Mouse (Mus musculus) mouse trophoblast stem cell (cell line): ENCODE measurements around the gene Scg2.

Source experiments
- in situ Hi-C, 2 experiments: fragments of 300-500 bp; cut with MseI, MboI; formaldehyde crosslinking; loops; 2 replicates in 1 of 2; 3 replicates in 1 of 2; pipeline ENCODE4 v1.15.1; 2025

Scg2 gene

DNA sequence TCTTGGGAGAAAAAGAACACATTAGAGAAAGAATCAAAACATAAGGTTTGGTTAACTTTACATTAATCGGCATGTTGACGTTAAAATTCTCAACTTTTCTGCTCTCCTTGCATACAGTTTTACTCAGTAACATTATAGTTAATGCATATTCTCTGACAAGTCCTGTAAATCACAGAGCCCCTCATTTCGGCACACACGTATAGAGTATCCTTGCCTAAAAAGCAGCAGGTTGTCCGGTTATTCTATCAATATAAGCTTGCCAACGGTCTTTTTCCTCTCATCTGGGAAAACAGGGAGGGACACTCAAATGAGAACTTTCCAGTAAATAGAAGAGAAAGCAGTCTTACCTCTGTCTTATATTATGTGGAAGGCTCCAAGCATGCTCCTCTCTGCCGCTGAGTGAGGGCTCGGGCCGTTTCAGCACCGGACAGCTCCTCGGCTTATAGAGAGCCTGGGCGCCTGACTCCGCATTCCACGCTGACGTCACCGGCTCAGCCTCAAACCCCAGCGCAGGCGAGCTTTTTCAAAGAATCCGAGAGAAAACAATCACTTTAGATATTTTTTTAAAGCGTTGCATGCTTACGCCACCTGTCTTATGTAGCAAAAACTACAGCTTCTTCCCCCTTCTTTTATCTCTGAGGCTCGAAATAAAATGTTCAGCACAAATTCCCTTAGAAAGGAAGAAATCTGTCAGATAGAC, at the start of gene Scg2:
TSS of gene Scg2 (minus strand) at position 512 of the 700 bp plus-strand sequence.
- in situ Hi-C loops, result no loop called here

DNA sequence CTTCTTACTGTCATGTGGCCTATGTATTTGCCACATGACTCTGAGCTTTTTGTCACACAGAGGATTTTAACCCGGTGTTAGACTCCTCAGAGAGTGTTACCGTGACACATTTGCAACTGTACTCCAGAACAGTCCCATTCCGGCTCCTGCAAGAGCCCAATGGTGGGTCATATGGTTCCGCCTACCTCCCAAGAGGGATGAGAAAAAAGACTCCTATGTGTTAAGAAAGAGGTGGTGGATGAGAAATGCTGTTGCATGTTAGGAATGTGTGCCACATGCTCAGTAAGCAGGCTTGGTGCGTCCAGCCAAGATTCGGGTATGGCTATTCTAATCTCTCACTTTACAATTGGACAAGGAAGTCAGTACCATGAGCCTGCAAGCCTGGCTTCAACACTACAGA, 45.6 kb upstream of the Scg2 start:
- in situ Hi-C loops, result no loop called here

DNA sequence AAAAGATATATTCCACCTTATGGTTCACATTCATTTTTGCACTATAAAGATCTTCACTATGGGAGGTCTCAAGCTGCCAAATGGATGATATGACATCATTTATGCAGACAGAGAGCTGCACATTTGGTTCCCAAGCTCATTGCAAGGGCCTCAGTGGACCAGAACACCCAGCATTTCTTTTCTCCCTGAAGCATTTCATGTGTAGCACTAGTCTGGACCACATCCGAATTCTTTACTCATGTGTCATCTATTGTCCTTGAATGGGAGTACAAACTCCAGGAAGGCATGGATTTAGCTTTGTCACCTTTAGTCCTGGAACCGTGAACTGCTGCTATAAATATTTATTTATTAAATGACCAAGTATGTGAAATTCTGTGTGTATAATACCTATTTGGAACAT, 30.9 kb upstream of the Scg2 start:
- in situ Hi-C loops, result no loop called here

DNA sequence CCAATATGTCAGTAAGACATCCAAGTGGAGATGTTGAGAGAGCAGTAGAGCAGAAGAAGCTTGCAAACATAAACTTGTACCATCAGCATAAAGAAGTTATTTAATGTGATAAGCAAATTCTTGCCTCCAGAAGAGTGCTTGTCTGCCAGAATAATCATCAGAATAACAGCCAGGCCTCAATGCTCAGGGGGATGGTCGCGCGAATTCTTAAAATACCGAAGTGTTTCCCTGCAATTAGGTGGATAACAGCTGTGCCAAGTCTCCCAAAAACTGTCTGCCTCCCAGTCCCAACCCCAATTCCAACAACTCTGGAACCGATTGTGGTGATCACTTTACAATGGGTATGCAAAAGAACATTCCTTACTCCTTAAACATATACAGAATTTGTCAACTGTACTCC, 30.0 kb upstream of the Scg2 start:
- in situ Hi-C loops, result no loop called here

DNA sequence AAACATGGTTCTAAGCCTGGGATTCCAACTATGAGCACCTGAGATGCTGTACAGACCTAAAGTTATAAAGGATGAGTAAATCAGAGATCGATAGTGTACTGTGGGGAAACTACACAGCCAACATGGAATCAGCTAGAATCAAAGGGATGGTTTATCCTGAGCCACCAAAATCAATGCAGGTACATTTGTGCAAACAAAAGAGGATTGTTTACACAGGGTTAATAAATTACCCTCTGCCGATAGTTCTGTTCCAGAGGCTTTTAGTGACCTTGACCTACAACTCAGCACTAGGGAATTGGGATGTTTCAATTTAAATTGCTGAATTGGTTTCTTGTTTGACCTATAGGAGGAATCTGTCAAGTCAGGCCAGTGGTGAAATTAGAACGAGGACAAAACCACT, 26.7 kb upstream of the Scg2 start:
- in situ Hi-C loops, result no loop called here

DNA sequence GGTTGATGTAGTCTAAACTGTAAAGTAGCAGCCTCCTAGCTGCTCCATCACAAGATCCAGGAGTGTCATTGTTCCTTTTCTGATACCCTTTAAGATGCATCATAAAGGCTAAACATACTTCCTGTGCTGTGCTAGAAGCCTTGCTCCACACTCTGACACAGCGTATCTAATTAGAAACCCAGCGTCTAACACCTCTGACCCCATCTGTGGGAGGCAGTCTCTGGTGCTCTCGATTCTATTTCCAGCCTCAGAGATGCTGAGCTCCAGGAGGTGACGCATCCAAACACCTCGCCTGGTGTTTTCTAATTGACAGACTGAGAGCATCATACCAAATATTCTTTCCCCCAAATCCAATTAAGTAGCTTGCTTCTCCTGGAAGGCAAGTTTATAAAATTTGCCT, 18.6 kb upstream of the Scg2 start:
- in situ Hi-C loops, result no loop called here

DNA sequence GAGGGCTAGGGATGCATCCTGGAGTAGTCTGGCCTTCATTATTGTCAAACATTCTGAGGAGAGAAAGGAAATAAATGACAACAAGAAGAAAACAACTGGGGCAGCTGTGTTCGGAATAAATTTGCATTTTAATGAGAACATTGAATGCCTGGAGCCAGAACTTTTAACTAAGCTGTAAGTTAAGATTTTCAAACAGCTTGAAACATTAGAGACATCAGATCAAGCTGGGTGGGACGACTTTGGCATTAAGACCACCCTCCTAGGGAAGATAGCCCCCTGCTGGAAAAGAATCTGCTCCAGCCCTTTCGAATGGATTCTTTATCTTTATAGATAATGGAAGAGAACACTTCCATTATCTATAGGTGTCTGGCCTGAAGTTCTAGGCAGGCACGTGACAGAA, 14.2 kb upstream of the Scg2 start:
- in situ Hi-C loops, result no loop called here

DNA sequence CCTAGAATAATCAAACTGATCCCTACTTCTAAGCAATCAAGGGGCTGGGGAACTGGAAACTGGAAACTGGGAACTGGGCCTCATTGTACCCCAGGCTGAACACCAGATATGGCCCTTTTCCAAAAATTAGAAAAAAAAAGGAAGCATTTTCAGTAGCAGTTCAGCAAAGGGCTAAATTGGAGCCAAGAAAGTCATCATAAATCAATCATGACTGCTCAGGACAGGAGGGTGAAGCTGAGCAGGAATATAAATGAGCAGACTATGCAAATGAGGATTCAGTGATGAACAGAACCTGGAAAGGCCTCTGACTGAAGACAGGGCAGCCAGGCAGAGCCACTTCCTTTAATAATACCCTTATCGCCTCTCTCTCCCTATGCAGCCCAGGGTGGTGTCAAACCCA, 12.4 kb upstream of the Scg2 start:
- in situ Hi-C loops, result no loop called here

DNA sequence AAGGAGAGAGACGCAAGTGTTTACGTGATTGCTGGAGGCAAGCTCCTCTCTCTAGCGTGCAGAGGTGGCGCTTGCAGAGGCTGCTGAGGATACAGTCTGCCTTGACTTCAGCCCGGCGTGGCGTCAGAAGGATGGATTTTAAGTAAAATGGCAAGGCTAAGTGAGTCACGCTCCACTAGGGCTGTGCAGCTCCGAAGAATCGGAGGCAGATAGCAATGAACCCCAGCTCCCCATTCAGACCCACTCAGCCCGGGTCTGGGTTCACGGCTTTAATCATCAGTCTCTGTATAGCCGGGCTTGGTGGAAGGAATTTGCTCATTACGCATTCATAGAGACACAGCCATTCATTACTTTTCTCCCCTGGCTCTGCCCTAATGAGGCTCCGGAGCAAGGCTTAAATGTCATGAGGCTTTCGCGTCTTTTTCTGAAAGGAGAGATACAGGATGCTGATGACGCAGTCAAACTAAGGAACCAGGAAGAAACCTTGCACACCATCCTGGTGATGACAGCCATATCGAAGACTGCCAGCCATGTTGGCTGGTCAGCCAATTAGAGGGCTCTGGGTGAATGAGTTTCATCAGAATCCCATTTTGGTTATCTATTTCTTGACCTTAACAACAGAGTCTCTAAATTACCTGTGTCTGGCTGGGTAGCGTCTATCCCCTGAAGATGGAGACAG, 10.6 kb upstream of the Scg2 start:
- in situ Hi-C loops, result no loop called here

DNA sequence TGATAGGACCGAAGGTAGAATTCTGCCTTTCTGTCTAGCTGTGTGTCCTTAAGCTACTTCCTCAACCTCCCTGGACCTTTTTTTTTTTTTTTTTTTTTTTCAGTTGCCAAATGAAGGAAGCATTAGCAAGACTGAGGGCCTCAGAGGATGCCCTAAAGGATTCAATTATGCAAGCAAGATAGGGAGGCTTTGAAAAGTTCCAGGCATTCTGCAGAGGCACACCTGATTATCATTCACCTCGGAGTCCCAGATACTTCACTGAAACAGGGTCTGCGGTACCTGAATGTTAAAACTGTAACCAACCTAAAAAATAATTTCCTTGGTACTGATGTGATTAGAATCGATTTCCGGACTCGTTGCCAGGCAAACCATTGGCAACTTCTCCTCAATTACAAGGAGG, 10.0 kb upstream of the Scg2 start:
- in situ Hi-C loops, result no loop called here

DNA sequence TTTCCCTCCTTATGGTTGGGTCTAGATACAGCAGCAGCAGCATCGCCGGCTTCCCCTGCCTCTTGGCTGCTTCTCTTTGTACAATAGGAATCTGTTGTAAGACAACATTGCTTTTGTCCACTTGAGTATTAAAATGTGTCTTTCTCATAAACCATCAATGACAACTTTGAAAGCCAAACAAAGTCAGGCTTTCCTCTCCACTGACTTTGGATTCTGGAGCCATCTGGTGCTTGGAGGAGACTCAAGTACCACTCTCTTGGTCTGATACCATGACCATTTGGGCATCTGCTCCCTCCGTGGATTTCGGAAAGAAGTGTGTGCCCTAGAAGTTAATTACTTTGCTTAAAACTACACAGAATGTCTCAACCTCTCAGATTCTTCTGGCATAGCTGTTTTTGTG, 5.7 kb upstream of the Scg2 start:
- in situ Hi-C loops, result no loop called here

DNA sequence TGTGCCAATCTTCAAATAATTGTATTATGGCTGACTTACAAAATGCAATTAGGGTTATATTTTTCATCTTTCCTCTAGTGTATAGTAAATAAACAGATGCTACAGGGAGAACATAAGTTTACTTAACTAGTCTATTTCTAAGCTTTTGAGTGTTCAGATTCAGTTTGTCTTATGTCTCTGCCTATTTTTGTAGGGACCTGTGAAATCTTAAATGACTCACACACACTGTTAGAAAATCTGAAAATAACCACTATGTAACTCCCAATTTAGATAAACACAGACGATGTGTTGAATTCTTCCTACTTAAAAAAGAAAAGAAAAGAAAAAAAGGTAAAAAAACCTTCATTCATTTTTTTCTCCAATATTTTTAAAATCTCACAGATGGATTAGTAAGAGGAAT, 2.2 kb downstream of the Scg2 start:
- in situ Hi-C loops, result no loop called here

DNA sequence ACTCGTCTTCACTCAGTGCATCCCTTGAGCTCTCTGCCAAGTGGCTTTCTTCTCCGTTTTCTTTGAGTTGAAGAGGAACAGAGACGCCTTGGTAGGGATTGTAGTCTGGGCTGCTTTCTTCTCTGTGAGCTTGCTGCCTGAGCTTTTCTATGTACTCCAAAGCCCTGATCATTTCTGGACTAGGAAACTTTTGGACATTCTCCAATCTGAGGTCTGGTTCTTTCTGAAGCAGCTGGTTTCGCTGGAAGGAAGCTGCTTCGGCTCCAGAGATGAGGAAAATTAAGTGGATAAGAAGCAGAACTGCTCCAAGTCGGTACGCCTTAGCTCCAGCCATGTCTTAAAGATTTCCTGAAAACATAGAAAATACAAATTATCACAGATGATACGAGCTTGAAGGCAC, 3.2 kb downstream of the Scg2 start:
- in situ Hi-C loops, result no loop called here

DNA sequence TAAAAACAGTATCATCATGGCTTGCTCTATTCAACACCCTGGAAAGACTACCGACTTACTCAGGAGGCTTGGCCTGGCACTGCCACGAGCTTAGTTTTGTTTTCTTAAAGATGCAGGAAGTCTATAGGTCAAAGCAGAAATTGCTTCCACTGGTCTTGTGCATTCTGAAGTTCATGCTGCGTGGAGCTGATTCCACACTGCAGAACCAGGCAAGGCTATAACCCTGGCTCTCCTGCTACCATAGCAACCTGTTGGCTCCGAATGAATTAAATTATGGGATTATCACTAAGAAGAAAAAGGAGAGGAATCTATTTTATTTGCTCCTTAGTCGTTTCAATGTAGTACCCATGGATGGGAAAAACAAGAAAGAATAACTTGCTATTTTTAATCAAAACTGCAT, 10.9 kb downstream of the Scg2 start:
- in situ Hi-C loops, result no loop called here

DNA sequence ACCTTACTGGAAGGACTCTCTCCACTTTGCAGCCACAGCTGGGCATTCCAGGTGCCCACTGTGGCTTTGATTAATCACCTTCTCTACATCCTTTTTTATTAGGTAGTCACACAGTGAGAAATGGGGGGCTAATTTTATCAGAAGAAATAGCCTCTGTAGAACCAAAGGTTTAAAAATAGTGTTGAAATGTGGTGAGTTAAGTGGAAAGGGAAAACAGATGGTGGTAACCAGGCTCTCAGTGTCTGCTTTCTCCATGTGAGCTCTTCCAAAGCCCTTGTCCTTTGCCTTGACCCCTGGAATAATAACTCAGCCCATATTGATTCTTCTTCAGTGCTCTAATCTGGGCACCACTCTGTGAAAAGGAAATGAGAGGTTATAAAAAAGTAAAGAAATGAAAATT, 24.4 kb downstream of the Scg2 start:
- in situ Hi-C loops, result no loop called here

DNA sequence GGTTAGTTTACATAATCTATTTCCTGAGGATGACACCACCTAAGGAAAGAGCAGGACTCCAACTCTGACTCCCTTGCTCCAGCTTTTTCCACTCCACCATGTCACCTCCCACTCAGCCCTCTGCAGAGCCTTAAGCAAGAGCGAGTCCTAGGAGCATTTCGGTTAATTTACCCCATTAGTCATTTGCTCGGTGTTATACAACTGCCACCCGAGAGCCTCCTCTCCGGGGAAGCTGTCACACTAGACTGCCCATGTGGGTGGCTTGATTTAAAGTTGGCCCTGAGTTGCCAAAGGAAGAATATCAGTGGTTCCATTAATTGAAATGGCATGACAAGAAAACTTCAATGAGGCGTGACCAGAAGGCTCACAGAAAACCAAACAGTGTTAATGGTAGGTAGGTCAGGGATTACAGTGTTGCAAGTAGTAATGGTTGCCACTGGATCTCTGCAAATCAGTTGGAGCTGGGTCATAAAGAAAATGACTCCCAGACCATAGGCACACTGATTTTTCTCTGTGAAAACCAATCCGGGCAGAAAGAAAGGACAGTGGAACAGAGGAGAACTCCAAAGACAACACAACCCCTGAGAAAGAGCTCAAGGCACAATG, 33.5 kb downstream of the Scg2 start:
- in situ Hi-C loops, result no loop called here

DNA sequence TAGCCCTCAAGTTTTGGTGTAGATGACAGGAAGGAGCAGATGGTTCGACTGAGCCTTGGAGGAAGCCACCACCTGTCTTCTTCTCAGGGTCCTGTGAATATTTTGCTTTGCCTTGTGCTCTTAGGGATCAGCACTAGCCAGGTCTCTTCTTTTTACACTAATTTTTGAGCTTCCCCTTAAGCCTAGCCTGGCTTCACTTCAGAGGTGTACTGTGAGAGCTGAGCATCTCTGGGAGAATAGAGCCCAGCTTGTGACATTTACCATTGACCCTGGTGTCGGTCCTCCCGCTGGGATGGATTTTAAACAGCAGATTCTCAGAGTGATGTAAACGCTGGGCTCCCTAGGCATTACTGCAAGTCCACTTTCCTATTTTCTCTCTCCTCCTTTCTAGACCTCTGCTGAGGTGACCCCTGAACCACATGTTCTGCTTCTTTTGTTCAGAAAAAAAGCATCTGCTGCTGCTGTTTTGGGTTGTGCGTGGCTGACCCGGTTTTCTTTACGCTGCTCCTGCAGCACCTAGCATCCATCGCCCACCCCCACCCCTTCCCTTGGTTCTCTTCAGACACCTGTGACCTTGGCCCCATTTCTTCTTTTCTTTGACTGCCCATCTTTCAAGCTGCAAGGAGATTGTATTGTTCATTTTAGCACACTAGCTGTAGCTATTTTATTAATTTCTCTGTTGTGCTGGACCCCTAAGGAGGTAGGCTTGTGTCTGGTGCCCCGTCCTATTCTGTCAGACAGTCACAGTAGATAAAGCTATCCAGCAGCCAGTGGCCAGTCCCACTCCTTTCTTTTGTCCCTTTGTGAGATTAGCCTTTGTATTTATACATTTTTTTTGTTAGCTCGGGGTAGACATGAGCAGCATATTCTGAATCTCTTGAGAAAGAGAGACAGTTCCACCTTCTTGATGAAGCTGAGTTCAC, 38.6 kb downstream of the Scg2 start:
- in situ Hi-C loops, result no loop called here

DNA sequence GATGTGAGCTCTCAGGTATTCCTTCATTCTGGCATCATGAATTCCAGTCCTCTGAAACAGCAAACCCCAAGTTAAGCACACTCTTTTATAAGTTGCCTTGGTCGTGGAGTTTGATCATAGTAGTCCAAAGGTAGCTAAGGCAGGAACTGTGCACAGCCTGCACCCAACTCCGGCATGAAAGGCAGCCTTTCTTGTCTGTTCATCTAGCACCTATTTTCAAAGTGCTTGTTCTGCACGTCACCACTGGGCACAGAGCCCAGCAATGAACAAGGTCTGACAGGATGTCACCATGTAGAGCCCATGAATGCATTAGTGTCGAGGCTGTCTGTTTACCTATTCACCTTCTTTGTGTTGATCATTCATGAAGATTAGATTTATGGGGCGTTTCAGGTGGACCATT, 39.6 kb downstream of the Scg2 start:
- in situ Hi-C loops, result no loop called here
